Mouse (Mus musculus): ENCODE data around the gene Pex7. TPM values are rescaled to one million over a fixed set of nuclear protein-coding genes. Genes with fewer than 3 reads are reported as not detected.

The Pex7 gene
- 10 to 100 TPM in 1 of 3 experiments, 1 to 10 TPM in 2; 1.6 to 12.6 (median 5.8) TPM for polyA plus RNA-seq (2017; shearing (Covaris generic))

GRCm38 (mm10) chr10:19907246-19907804, at the start of gene Pex7:
Gene Pex7, minus strand, starts transcription at chr10:19907689.
- peak; percentile 95 for ATAC-seq

GRCm38 (mm10) chr10:19956745-19957144, 49.3 kb upstream of the Pex7 start:
- no peak for ATAC-seq

- no peak for ATAC-seq
Measured at GRCm38 (mm10) chr10:19955817-19956216, 48.3 kb upstream of the Pex7 start.

GRCm38 (mm10) chr10:19954572-19954971, 47.1 kb upstream of the Pex7 start:
- no peak for ATAC-seq

GRCm38 (mm10) chr10:19953032-19953761, 45.7 kb upstream of the Pex7 start:
- no peak for ATAC-seq

- ATAC-seq: no peak
Measured at GRCm38 (mm10) chr10:19949106-19949505, 41.6 kb upstream of the Pex7 start.

- ATAC-seq: no peak
Measured at GRCm38 (mm10) chr10:19948381-19948780, 40.9 kb upstream of the Pex7 start.

GRCm38 (mm10) chr10:19947901-19948300, 40.4 kb upstream of the Pex7 start:
- no peak for ATAC-seq

- ATAC-seq: no peak
Measured at GRCm38 (mm10) chr10:19947441-19947840, 40.0 kb upstream of the Pex7 start.

GRCm38 (mm10) chr10:19946644-19947043, 39.2 kb upstream of the Pex7 start:
- ATAC-seq: no peak

GRCm38 (mm10) chr10:19945651-19946050, 38.2 kb upstream of the Pex7 start:
- ATAC-seq: no peak

- ATAC-seq: no peak
Measured at GRCm38 (mm10) chr10:19942621-19943020, 35.1 kb upstream of the Pex7 start.

GRCm38 (mm10) chr10:19941914-19942313, 34.4 kb upstream of the Pex7 start:
- ATAC-seq: no peak

GRCm38 (mm10) chr10:19941063-19941462, 33.6 kb upstream of the Pex7 start:
- ATAC-seq: peak; percentile 8

GRCm38 (mm10) chr10:19940626-19941025, 33.1 kb upstream of the Pex7 start:
- no peak for ATAC-seq

GRCm38 (mm10) chr10:19940127-19940526, 32.6 kb upstream of the Pex7 start:
- no peak for ATAC-seq

- peak; percentile 87 for ATAC-seq
Measured at GRCm38 (mm10) chr10:19939282-19939705, 31.8 kb upstream of the Pex7 start.

GRCm38 (mm10) chr10:19938738-19939137, 31.2 kb upstream of the Pex7 start:
- no peak for ATAC-seq

GRCm38 (mm10) chr10:19936961-19937708, 29.6 kb upstream of the Pex7 start:
- ATAC-seq: no peak

- no peak for ATAC-seq
Measured at GRCm38 (mm10) chr10:19935821-19936367, 28.4 kb upstream of the Pex7 start.

GRCm38 (mm10) chr10:19935295-19935623, 27.8 kb upstream of the Pex7 start:
- ATAC-seq: no peak

- peak; percentile 18 for ATAC-seq
Measured at GRCm38 (mm10) chr10:19934384-19935294, 27.1 kb upstream of the Pex7 start, which contains the start of gene Map3k5. Gene Map3k5, plus strand, starts transcription at chr10:19934472.
